Mouse (Mus musculus) NIH3T3 (cell line): Measurements from ENCODE around the gene Adgrb3.
"Not testable (repeated sequence)": the region's sequence is repeated elsewhere in the genome, so short reads cannot be mapped to it uniquely, and the experiment has no call there.

Experiments used
- DNase-seq: peaks from one replicate; pipeline ENCODE4 v3.0.0-alpha.2; 2012; ENCODE audit warnings: low read depth

Gene Adgrb3

GRCm38 (mm10) chr1:25107500-25108101 lies 721.9 kb downstream of the Adgrb3 start:
- DNase-seq: no peak

- DNase-seq: no peak
Observed at GRCm38 (mm10) chr1:25106679-25107078, 722.8 kb downstream of the Adgrb3 start.

DNA sequence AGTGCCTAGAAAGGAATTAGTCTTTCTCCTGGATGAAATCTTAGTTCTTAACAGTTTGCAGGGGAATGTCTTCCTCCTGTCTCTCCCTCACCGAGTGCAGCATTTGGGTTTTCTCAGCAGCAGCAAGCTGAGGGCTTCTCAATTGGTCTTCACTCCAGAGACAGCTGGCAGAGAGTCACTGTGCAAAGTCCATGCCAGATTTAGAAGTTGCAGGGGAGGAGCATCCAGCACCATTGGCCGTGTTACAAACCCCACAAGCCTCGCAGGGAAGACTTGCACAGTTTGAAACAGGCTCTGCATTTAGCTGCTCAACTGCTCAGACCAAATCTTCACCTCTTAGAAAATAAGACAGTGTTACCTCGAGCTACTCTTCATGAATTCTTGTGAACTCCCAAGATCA lies 724.1 kb downstream of the Adgrb3 start:
- peak; percentile 5 for DNase-seq

DNA sequence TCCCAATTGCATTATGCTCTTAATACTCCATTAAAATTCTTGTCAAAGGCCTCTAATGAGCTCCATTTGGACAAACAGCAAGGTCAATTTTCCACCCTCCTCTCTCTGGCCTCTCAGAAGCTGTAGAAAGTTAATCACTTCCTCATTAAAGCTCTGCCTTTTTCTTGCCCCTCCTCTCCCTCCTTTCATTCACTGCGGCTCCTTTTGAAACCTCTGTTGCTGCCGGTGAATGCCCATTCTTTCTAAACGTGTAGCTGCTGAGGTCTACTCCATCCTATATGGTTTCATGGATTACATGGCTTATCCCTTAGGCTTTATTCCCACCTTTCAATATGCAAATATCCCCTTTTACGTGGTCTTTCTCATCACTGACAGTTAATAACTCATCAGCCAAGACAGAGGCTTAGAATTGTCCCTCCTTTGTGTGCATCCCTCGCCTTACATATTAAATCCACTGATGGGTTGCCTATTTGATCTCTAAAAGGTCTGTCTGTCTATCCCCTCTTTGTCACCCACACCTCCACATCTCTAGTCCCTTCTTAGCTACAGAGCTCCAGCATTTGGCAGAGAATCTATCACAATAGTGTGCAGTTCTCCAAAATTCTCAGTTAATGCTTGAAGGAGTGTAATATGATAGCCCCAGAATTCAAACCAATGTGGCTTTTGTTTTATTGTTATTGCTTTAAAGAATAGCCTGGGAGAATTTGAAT lies 741.3 kb downstream of the Adgrb3 start:
- DNase-seq: no peak

DNA sequence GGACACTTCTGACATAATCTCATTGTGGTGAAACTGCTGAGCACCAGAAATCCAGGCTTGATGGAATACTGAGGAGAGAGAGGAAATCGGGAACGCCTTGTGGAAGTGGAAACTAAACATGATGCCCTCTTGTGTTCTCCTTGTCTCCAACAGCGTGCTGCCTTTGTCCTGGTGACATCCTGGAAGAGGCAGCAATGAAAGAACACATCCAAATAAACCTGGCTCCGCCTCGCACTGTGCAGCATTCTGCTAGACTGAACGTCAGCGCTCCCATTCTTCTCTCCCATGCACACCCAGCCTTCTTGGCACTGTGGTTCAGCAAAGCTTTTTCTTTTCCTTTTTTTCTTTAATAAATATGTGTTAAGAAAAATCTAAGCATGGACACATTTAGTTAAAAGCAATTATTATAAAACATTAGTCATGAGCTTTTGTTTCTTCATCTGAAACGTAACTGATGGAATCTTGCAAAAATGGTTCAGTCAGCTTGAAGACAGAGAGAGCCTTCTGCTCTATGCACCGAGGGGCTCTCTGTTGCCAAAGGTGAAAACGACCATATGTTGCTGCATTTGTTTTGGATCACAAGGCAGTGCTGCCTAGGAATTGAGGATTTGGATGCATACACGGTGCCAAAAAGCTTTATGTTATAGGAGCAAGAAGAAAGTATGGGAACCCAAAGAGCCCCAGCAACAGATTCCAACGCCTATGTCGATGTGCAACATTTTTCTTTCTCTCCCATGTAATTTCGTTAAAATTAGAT lies 743.7 kb downstream of the Adgrb3 start:
- no peak for DNase-seq

GRCm38 (mm10) chr1:25082377-25082776 lies 747.1 kb downstream of the Adgrb3 start:
- no peak for DNase-seq

GRCm38 (mm10) chr1:25081265-25081849 lies 748.1 kb downstream of the Adgrb3 start:
- DNase-seq: no peak

GRCm38 (mm10) chr1:25079395-25079794 lies 750.1 kb downstream of the Adgrb3 start:
- no peak for DNase-seq

DNA sequence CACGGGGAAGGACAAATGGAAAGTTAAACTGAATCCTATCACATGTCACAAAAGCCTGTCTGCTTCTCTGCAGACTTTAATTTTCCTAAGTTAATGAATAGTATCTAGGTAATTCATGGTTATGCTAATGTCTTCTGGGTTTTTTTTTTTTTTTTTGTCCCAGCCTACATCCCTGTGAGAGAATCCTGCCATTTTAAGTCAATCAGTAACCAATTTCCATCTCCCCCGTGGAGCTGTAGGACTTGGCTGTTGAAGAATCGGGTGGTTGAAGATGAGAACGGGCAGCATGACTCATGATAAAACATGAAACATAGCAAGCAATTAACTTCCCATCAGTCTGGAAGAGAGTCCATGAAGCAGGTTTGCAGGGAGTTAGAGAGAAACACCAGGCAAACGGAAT lies 753.6 kb downstream of the Adgrb3 start:
- no peak for DNase-seq

GRCm38 (mm10) chr1:25063964-25064363 lies 765.5 kb downstream of the Adgrb3 start:
- DNase-seq: no peak

DNA sequence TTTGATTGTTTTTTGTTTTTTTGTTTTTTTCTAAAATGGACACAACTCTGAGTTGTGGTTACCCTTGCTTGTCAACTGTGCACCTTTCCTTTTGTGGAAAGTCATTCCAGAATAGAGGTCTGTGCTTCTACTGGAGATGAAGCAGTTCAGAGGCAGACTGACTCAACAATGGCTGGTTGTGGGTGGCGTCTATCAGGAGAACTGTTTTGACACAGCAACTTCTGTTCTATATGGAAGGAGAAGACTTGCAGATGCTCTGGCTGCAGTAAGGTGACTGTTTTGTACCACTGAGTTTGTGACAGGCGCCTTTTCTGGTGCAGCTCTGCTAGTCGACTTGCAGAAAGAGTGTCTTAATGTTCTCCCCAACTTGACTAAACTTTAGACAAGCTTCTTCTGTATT lies 768.6 kb downstream of the Adgrb3 start:
- DNase-seq: no peak

- DNase-seq: no peak
Observed at GRCm38 (mm10) chr1:25060191-25060590, 769.3 kb downstream of the Adgrb3 start.

GRCm38 (mm10) chr1:25057656-25058055 lies 771.9 kb downstream of the Adgrb3 start:
- DNase-seq: no peak

- no peak for DNase-seq
Observed at GRCm38 (mm10) chr1:25057212-25057611, 772.3 kb downstream of the Adgrb3 start.

DNA sequence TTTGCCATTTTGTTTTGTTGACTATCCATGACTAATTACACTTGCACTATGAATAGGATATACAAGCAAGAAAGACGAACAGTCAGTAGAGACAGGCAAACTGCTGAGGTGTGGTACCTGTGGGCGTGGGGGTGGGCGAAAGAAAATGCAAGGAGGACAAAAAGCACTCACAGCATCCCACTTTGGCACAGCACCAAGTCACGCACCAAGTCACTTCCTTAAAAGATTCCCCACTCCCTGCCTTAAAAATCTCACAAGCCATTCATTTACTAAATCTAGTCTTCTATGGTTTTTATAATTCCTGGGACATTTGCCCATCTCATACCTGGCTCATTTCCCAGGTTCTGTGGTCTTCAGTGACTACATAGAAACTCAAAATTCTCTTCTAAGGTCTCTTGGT lies 787.4 kb downstream of the Adgrb3 start:
- peak; percentile 8 for DNase-seq

- no peak for DNase-seq
Observed at GRCm38 (mm10) chr1:25034161-25034560, 795.3 kb downstream of the Adgrb3 start.

DNA sequence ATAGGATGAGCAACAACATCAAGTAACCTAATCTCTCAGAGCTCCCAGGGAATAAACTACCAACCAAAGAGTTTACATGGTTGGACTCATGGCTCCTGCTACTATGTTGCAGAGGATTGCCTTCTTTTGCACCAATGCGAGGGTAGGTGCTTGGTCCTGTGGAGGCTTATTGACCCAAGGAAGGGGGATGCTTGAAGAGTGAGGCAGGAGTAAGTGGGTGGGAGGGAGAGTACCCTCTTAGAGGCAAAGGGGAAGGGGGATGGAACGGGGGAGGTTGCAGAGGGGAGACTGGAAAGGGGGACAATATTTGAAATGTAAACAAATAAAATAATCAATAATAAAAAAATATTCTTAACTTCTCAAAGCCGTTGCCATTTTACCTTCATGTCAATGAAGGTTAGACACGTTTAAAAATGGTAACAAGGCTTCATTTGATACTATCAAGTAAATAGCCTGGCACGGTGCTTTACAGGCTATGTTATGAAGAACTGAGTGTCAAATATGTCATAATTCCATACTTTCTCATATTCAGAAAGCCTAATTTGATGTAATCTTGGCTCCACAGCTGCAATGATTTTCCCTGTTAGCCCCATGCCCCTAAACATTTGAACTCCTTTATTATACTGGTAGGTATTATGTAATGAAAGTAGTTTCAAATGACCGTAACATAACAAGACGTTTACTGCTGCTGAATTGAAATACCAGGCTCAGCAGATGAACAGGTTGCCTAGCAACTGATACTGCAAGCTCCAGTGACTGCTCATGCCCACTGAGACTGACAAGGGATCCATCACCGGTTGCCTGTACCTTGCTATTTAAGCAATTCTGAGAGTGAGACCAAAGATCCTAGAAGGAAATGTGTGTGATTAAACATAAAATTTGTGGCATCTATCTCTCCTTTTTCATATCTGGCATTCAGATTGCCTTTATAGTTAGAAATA lies 796.1 kb downstream of the Adgrb3 start:
- DNase-seq: no peak

- DNase-seq: no peak
Observed at GRCm38 (mm10) chr1:25023156-25023555, 806.4 kb downstream of the Adgrb3 start.

DNA sequence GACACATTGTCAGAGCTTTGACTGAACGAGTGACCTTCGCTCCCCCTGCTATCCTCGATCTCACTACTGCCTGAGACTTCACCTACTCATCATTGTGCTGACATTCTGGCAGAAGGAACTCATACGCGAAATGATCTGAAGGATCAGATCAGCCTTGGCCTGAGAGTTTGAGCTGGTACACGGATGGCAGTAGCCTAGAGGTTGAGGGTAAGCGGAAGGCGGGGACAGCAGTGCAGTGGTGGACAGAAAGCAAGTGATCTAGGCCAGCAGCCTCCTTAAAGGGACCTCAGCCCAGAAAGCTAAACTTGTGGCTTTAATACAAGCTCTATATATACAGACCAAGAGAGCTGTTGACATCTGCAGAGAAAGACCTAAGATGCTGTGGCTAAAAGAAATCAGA lies 811.7 kb downstream of the Adgrb3 start:
- not testable (repeated sequence) for DNase-seq
